Mouse (Mus musculus): Measurements from ENCODE around the gene Tapbp. TPM values are rescaled to one million over a fixed set of nuclear protein-coding genes. Genes with fewer than 3 reads are reported as not detected.
"Not testable (repeated sequence)": the region's sequence is repeated elsewhere in the genome, so short reads cannot be mapped to it uniquely, and the experiment has no call there.

The Tapbp gene
- polyA plus RNA-seq, 2 experiments from 2014 or later, result 348 to 555 TPM

DNA sequence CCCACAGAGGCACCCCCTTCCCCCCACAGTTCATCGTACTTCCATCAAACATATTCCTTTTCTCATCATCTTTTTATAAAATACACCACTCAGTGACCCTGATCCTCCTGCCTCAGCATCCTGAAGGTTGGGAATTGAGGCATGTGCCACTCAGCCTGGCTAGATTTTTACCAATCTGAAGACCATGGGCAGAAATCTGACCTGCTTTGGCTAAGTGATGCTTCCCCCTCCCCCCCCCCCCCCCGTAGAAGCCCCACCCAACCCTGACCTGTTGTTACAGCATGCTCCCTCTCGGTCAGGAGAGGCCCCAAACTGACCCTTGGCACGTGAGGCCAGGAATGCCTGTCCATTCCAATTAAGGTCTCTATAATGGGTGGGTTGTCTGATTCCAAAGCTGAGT is 10.9 kb upstream of the Tapbp start, which contains the start of gene Platr17:
Platr17 (plus strand) TSS at position 301 of the 400 bp plus-strand sequence.
- ATAC-seq, result not testable (repeated sequence)

DNA sequence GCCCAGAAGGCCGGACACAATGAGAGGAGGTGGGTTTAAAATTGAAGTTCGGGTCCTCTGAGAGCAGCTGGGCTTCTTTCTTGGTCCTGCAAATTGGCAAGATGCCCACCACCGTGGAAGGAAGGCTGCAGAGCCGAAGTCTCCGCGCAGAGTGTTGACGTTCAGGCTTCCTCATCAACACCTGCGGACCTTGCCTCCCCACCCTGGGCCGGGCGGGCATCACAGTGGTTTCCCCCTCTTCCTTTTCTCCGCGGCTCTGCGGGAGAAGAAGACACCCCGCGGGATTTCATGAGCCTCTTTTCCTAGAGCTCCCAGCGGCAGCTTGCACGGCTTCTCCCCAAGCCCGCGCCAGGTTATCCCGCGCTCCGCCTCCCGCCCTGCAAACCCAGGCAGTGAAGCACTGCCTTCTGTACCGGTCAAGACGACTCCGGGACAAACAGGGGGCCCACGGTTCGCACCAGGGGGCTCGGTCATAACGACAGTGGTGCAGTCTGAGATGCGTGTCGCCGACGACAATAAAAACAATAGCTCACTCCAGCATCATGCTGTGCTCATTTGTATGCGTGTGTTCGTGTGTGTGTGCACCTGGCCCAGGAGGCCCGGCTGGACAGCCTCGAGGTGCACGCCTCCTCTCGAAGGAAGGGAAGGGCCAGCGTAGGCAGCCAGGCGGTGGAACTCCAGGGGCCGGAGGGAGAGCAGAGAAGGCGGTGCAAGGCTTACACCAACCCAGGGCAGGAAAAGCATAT is 7.2 kb upstream of the Tapbp start:
- ATAC-seq, result no peak

DNA sequence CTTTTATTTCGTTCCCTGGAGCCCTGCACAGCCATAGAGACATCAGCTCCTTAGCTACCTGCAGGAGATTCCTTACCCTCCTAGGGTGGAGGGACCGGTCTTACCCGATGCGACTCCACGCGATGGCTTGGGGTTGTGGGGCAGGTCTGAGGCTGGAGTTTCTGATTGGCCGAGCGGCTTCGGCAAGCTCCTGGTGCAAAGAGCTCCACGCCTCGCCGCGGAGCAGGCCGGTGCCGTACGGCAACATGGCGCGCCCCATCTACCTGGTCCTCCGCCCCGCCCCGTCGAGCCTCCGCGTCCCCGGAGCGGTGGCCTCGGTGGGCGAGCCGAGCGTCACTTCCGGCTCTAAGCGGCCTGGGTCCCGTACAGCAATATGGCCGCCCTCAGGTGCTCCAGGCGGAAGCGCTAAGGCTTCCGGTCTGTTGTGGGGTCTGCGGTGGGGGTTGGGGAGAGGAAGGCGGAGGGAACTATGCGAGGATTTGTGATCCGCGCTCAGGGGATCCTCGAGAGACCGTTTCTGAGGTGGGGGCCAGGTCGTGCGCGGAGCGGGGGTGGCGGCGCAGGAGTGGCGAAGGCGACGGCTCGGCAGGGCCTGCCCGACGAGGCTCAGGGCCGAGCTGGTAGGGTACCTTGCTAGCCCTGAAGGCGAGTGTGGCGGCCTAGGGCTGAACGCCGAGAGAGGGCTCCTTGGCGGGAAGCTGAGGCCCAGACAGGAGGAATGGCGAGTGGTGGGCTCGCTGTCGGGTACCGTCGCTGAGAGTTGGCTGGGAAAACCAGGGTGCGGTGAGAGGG is 6.4 kb upstream of the Tapbp start, which contains the start of gene Daxx:
Daxx (plus strand) TSS at position 338 of the 792 bp plus-strand sequence.
- ATAC-seq, result peak; percentile 88

DNA sequence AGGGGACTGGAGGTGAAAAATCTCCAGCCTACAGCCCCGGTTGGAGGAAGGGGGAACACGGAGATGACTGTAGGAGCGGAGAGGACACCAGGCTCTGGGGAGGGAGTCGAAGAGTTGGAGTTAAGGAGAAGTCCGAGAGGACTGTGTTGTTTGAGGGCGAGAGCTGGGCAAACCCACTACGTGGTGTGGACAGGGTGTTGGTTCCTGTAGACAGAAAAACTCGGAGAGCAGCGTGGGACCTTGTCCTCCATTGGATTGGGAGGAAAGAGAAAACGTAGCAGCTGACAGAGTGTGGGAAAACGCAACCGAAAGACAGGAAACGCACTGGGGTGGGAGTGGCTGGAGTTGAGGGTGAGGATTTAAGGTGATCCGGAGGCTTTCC is 5.8 kb upstream of the Tapbp start:
- peak; percentile 10 for ATAC-seq

DNA sequence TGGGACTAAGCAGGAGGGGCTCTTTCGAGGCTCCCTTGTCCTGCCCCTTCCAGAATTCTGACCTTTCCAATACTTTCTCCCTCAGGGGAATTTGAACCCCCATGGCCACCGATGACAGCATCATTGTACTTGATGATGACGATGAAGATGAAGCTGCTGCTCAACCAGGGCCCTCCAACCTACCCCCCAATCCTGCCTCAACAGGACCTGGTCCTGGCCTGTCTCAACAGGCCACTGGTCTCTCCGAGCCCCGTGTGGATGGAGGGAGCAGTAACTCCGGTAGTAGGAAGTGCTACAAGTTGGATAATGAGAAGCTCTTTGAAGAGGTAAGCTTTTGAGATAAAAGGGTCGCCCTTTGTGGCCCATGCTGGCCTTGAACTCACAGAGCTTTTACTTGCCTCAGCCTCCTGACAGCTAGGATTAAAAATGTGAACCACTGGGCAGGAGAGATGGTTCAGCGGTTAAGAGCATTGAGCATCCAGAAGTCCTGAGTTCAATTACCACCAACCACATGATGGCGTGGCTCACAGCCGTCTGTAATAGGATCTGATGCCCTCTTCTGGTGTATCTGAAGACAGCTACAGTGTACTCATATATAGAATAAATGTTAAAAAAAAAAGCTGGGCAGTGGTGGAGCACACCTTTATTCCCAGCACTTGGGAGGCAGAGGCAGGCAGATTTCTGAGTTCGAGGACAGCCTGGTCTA is 5.2 kb upstream of the Tapbp start:
- ATAC-seq, result no peak

DNA sequence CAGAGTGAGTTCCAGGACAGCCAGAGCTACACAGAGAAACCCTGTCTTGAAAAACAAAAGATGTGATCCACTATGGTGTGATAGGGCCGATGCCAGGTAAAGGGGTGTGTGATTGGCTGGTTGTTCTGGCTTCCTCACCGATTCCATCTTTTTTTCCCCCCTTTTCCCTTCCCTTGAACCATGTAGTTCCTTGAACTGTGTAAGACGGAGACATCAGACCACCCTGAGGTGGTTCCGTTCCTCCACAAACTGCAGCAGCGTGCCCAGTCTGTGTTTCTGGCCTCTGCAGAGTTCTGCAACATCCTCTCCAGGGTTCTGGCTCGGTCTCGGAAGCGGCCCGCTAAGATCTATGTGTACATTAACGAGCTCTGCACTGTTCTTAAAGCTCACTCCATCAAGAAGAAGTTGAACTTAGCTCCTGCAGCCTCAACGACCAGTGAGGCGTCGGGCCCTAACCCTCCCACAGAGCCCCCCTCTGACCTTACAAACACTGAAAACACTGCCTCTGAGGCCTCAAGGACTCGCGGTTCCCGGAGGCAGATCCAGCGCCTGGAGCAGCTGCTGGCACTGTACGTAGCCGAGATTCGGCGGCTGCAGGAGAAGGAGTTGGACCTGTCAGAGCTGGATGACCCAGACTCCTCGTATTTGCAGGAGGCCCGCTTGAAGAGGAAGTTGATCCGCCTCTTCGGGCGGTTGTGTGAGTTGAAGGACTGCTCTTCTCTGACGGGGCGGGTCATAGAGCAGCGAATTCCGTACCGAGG is 4.5 kb upstream of the Tapbp start:
- no peak for ATAC-seq

DNA sequence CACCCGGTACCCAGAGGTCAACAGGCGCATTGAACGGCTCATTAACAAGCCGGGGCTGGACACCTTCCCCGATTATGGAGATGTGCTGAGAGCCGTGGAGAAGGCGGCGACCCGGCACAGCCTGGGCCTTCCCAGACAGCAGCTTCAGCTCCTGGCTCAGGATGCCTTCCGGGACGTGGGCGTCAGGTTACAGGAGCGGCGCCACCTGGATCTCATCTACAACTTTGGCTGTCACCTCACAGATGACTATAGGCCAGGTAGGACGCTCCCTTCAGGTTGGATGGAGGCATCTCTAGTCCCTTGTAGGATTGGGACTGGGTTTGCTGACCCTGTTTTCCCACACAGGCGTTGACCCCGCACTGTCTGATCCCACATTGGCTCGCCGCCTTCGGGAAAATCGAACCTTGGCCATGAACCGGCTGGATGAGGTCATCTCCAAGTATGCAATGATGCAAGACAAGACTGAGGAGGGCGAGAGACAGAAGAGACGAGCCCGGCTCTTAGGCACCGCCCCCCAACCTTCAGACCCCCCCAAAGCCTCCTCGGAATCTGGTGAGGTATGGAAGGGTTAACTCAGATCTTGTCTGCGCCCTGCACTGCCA is 3.8 kb upstream of the Tapbp start:
- ATAC-seq, result no peak

DNA sequence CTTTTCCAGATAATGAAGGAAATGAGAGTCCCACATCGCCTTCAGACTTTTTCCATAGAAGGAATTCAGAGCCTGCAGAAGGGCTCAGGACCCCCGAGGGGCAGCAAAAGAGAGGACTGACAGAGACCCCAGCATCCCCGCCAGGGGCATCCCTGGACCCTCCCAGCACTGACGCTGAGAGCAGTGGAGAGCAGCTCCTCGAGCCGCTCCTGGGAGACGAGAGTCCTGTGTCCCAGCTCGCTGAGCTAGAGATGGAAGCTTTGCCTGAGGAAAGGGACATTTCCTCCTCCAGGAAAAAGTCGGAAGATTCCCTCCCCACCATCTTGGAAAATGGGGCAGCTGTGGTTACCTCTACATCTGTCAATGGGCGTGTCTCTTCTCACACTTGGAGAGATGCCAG is 2.4 kb upstream of the Tapbp start:
- no peak for ATAC-seq

DNA sequence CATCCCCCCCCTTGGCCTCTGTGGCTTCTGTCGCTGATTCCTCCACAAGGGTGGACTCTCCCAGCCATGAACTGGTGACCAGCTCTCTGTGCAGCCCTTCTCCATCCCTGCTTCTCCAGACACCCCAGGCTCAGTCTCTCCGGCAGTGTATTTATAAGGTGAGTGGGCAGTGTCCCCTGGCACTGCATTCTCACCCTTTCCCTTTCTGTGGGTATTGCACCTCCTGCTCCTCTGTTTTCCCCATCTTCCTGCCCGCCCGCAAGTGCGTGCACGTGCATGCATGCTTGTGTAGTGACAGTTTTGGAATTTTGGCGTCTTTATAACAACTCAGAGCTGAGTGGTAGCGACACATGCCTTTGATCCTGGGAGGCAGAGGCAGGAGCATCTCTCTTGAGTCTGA is 1.8 kb upstream of the Tapbp start:
- ATAC-seq, result no peak

DNA sequence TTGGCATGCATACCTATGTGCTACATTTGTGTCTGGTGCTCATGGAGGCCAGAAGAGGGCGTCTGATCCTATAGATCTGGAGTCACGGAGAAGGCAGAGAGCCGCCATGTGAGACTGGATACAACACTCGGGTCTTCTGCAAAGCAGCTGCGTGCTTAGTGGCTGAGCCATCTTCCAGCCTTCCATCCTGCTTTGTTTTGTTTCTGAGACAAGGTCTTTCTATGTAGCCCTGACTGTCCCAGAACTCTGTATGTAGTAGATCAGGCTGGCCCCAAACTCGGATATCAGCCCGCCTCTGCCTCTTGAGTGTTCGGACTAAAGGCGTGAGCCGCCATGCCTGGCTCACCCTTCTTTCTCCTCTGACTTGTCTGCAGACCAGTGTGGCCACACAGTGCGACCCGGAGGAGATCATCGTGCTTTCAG is 719 bp upstream of the Tapbp start:
- no peak for ATAC-seq

DNA sequence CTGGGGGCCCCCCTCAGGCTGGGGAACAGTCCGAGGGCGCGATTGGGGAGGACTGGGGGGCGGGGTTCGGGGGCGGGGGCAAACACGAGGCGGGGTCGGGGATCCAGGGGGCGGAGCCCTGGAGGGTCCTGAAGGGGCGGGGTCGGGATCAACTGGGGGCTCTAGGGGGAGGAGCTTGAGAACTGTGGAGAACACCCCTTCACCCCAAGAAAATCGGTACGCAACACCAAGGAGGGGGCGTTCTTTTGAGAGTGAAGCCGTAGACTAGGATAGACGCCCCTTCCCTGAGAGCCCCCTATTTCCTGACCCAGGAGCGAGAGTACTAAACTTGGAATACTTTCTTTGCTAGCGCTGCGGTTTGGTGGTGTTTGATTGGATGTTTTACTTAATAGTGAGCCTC is 595 bp downstream of the Tapbp start:
- ATAC-seq, result no peak

DNA sequence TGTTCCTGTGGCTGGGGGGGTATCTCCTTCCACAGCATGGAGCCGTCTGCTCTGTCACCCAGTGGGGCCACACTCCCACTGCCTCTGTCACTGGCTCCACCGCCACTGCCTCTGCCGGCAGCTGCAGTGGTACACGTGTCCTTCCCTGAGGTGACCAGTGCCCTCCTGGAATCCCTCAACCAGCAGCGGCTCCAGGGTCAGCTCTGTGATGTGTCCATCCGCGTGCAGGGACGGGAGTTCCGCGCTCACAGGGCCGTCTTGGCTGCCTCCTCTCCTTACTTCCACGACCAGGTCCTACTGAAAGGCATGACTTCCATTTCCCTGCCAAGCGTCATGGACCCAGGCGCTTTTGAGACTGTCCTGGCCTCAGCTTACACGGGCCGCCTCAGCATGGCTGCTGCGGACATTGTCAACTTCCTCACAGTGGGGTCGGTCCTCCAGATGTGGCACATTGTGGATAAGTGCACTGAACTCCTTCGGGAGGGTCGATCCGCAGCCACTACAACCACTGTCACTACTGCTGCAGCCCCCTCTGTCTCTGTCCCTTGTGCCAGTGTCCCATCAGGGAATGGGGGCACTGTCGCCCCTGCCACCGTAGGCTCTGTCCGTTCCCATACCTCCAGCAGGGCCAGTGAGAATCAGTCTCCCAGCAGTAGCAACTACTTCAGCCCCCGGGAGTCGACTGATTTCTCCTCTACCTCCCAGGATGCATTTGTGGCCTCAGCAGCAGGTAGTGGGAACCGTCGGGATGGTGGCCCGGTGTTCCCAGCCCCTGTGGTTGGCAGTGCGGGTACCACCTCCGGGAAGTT is 1.4 kb downstream of the Tapbp start:
- no peak for ATAC-seq

DNA sequence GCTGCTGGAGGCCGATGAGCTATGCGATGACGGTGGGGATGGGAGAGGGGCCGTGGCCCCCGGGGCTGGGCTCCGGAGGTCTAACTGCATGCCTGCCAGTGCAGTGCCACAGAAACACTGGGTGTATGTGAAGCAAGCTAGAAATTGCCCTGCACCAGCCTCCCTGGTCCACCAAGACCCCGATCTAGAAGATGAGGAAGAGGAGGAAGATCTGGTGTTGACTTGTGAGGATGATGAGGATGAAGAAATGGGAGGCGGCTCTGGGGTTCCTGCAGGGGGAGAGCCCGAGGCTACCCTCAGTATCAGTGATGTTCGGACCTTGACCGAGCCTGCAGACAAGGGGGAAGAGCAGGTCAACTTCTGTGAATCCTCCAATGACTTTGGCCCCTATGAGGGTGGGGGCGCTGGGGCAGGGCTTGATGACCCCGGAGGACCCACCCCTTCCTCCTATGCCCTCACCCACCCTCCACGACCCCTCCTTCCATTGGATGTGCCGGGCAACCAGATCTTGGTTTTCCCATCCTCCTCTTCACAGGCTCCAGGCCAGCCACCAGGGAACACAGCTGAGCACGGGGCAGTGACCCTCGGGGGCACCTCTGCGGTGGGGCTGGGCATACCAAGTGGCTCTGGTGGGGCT is 2.1 kb downstream of the Tapbp start:
- no peak for ATAC-seq

DNA sequence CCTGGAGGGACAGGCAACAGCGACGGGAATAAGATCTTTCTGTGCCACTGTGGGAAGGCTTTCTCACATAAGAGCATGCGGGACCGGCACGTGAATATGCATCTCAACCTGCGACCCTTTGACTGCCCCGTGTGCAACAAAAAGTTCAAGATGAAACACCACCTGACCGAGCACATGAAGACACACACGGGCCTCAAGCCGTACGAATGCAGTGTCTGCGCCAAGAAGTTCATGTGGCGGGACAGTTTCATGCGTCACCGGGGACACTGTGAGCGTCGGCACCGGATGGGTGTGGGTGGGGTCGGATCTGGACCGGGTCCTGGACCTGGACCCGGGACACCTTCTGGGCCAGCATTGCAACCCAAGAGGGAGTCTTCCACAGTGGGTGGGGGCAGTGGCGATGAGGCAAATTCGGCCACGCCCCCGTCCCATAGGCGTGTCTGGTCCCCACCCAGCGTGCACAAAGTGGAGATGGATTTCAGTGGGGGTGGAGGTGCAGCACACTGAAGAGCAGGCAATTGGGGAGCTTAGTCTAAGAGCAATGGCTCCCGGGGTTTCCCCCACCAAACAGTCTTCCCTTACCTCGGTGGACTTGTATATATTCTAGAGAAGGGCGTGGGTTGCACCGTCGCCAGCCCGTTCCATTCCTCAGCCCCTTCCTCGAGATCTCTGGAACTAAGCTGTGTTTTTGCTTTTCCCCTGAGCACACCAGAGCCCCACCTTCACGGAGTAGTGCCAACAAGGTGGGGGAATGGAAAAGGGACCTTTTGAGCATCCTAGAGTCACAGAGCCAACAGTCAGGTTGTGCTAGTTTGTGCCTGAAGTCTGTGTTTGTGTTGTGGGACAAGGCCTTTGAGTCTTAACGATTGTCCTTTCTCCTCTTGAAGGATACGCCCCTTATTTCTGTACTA is 2.8 kb downstream of the Tapbp start:
- ATAC-seq, result peak; percentile 15

DNA sequence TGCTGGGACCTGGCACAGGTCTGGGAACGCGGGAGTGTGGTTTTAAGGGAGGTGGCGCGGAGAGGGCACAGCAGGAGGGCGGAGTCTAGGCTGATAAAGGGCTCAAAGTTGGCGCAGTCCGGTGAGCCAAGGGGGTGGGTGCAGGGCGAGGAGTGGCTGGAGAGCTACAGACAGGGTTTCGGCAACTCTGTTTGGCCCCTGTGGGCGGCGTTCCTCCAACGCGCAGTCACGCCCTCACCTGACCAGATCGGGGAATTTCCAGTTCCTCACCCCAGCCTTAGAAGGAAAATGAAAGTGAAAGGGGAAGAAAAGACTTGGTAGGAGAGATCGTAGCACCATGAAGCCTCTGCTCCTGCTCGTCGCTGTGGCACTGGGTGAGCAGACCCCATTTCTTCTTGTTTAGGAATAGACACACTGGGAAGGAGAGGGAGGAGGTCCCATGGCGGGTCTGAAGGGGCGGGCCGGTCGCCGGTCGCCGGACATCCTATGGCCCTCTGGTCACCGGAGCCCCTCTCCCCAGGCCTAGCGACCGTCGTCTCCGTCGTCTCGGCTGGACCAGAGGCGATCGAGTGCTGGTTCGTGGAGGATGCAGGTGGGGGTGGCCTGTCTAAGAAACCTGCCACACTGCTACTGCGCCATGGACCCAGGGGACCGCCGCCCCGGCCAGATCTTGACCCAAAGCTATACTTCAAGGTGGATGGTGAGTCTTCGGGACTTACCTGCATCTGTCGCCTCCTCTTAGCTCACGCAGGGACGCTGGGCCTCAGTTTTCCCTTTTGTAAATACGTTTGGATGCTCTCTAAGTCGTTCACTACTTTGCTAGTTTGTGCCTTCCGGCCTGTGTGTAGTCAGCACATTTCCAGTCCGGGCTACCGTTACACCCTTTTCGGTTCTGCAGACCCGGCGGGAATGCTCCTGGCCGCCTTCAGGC is 3.9 kb downstream of the Tapbp start:
- ATAC-seq, result peak; percentile 73

DNA sequence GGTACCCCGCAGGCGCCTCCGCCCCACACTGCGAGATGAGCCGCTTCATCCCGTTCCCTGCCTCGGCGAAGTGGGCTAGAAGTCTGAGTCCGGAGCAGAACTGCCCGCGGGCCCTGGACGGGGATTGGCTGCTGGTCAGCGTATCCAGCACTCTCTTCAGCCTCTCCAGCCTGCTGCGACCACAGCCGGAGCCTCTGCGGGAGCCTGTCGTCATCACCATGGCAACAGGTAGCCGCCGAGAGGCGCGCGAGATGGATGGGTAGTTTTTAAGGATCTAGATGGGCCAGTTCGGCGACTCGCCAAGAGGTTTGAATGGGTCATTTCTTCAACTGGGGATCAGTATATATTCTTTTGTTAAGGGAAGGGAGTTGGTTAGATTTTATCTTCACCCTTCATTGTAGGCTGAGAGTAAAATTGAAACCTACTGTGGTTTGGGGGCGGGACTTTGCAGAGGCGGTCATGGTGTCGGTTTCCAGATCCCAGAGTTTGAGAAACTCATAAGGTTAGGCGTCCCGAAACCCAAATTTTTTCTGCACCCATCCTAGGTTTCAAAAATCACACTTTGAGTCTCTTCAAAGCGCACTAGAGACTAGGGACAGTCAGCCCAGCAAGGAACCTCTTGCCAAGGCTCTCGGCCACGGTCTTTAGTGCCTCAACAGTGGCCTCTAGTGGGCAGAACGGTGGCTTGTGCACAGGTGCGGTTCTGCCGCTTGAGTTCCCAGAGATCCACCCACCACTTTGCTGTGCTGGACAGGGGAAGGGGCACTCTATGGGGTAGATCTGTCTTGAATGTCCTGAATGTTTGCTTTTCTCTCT is 4.8 kb downstream of the Tapbp start:
- ATAC-seq, result peak; percentile 37

DNA sequence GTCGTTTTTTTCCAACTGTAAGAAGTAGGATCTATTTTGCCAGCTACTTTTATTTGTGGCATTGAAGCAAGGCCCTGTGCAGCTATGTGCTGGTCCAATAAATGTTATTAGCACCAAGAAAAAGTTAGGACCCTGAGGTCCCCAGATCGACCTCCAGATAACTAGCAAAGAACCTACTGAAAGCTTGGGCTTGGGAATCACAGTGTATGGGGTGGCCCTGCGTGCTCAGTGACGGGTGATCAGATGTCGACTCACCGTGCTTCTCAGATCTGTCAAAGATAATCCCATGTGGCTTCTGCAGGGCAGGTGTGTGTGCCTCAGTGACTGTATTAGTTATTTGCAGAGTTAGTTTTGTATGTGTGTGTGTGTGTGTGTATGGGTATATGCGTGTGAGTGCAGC is 5.7 kb downstream of the Tapbp start:
- no peak for ATAC-seq
